Mouse (Mus musculus) hematopoietic multipotent progenitor cell, adult 10-12 weeks (in vitro differentiated cells): ENCODE data around the gene Serf1. TPM values are rescaled to one million over a fixed set of nuclear protein-coding genes. Genes with fewer than 3 reads are reported as not detected.

Experiments used
- polyA plus RNA-seq: library from polyadenylated mRNA; stranded (reverse); fragments of >175 nt; gene quantifications from 2 replicates; pipeline ENCODE4 v1.2.3, GENCODE M21; 2012; ENCODE audit warnings: low replicate concordance

The Serf1 gene
- 5.0 and 11.4 TPM in 2 replicates for polyA plus RNA-seq

DNA sequence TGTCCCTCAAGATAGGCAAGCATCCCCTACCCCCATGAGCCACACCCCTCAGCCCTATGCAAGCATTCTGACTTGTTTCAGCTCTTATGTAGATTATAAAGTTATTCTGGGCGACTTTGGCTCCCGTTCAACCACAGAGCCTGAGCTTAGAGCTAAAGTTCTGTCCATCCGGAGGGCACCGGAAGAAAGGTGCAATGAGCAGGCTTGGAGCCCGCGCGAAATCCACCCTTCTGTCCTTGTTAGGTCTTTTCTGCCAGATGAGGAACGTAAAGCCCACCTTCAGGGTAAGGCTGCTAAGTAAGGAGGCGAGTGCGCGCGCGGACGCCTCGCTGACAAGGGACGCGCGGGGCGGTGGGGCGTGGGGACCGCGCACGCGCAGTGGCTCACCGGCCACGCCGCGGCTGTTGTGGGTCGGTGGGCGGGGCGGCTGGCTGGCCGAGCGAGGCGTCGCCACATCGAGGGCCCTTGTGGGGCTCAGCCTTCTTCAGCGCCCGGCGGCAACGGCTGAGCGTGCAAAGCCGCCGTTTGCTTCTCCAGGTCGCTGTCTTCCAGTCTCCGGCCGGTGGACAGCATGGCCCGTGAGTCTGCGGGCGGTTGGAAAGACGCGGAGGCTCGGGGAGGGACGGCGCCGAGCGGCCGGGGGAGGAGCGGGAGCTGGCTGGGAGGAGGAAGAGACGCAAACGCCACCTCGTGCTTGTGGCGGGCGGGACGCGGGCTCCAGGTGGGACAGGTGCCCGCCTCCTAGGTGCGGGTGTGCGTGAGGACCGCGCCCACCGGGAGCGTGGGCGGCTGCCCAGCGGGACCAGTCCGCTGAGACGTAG lies at the start of gene Serf1:
Gene Serf1 (plus strand): TSS at position 361 of the 821 bp plus-strand sequence.

DNA sequence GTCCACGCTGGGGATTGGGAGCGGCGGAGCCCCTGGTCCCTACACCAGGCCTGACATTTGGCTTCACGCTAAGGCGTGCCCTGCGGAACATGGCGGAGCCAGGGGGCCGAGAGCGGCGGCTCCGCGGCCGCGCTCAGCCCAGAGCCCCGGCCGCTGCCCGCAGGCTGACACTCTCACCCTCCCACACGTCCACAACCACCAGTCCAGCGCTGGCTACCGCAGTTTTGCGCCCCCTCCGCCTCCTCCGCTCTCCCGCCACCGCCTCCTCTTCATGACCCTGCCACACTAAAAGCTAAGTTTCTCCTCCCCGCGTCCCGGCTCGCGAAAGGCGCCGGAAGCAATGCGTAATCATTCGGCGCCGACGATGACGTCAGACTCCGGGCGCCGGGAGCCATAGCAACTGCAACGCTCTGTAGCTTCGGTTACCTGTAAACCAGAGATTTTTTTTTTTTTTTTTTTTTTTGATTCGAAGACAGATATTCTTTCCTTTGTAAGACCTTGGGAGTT lies 4.0 kb upstream of the Serf1 start, which contains the start of gene Bdp1:
Gene Bdp1 (minus strand): TSS at position 323 of the 507 bp plus-strand sequence.

DNA sequence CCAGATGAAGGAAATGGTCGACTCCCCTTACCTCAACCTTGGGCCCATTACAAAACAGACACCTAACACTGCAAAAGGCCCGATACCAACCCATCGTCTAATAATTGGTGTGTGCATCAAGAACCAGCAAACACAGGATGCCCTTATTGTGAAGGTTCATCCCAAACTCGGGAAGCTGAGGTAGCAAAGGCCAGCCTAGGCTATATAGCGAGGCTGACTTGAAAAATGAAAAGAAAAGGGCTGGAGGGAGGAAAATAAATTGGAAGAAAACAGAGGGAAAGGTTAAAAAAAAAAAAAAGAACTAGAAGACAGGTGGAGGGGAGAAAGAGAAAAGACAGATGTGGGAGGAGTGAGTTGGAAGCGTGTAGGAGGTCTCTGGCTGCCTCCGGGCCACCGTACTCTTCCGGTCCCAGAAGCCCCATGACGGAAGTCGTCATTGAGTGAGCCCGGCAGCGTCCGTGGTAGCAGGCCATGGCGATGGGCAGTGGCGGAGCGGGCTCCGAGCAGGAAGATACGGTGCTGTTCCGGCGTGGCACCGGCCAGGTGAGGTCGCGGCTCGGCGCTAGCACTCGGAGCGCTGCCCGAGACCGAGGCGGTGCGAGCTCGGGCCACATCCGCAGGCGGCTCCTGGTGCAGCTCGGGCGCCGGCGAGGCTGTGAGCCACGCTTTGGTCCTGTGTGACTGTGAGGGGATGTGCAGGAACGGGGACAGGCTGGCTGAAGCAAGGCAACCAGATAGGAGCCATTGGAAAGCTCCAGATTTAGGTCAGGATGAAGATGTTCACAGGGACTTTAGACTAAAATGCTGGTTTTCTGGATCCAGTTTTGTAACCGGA lies 16.8 kb downstream of the Serf1 start, which contains the start of gene Smn1:
Gene Smn1 (plus strand): TSS at position 430 of the 835 bp plus-strand sequence.

Other genes with a start within 250 kb of the Serf1 start
- gene Cartpt, start 206.9 kb upstream of the Serf1 start, polyA plus RNA-seq: not detected in 2 replicates
- gene Mccc2, start 92.4 kb upstream of the Serf1 start, polyA plus RNA-seq: 13.4 and 13.5 TPM in 2 replicates
- gene Bdp1, start 3.9 kb upstream of the Serf1 start, polyA plus RNA-seq: 6.6 and 12.9 TPM in 2 replicates
- gene Smn1, start 16.8 kb downstream of the Serf1 start, polyA plus RNA-seq: 26.7 and 44.3 TPM in 2 replicates
- 0.91 and 1.3 TPM in 2 replicates for gene Naip2, start 94.1 kb downstream of the Serf1 start, polyA plus RNA-seq
- gene Naip5, start 138.3 kb downstream of the Serf1 start, polyA plus RNA-seq: 0.36 TPM in 2 replicates
- gene Naip6, start 209.7 kb downstream of the Serf1 start, polyA plus RNA-seq: 0.48 and 0.52 TPM in 2 replicates